Mouse (Mus musculus): ENCODE results near the gene Pmm2. TPM values are rescaled to one million over a fixed set of nuclear protein-coding genes. Genes with fewer than 3 reads are reported as not detected.

Pmm2 gene
- total RNA-seq, 1 experiment from 2014 or later, result 48.4 TPM

DNA sequence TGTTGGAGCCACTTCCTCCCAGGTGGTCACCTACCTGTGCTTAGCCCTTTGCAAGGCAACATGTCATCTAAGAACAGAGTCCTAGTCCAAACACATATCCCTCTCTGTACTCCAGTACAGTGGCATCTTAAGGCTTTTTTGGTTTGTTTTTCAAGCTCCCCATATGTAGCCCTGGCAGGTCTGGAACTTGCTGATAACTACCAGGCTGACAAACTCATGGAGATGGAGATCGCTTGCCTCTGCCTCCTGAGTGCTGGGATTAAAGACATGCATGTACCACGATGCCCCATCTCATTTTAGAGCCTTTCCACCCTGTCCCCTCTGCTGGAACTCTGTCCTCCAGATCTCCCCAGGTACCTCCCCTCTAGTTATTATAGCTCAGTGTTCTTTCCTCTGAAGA, 38.8 kb downstream of the Pmm2 start:
- no peak for ATAC-seq (replicated peaks; ENCODE audit: low read depth, poor library complexity, severe bottlenecking)

GRCm38 (mm10) chr16:8676800-8677199, 39.3 kb downstream of the Pmm2 start:
- ATAC-seq (replicated peaks; ENCODE audit: low read depth, poor library complexity, severe bottlenecking), result peak; percentile 36; the same call in 1 of the 2 replicates

GRCm38 (mm10) chr16:8678035-8678434, 40.6 kb downstream of the Pmm2 start:
- no peak for ATAC-seq (replicated peaks; ENCODE audit: low read depth, poor library complexity, severe bottlenecking)

DNA sequence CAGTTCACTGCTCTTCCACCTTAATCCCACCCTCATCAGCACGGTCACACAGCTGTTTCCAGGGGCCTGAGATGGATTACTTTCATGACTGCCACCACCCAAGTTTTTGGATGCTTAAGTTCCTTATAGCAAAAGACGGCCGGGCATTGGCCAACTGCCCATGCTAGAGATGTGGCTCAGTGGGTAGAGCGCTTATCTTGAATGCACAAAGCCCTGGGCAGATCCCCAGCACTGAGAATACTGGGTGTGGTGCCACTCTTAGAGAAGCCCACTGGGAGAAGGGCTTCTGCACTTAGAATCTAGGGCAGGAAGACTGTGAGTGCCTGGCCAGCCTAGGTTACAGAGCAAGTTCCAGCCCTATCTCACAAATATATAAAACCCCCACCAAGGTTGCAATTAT, 41.2 kb downstream of the Pmm2 start:
- peak; percentile 16; the same call in 1 of the 2 replicates for ATAC-seq (replicated peaks; ENCODE audit: low read depth, poor library complexity, severe bottlenecking)

- no peak for ATAC-seq (replicated peaks; ENCODE audit: low read depth, poor library complexity, severe bottlenecking)
Observed at GRCm38 (mm10) chr16:8679780-8680179, 42.3 kb downstream of the Pmm2 start.

DNA sequence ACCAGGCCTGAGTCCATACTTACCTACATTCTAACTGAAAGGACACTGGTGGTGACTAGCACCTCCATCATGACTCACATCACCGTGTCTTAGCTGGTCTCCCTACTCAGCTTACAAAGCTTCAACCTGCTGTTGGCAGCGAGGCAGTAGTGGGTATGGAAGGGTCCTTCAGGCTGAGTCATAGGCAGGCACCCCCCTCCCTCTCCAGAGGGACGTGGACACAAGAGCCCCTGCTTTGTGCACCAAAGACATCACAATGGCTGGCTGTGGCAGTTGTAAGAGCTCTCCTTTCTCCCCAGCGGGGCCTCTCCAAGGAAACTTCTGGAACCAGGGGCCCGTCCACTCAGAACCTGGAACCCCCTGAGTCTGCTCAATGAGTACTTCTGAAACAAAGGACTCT, 43.0 kb downstream of the Pmm2 start, which contains the start of gene Gm5767:
Gm5767 (plus strand) TSS at position 301 of the 400 bp plus-strand sequence.
- no peak for ATAC-seq (replicated peaks; ENCODE audit: low read depth, poor library complexity, severe bottlenecking)

DNA sequence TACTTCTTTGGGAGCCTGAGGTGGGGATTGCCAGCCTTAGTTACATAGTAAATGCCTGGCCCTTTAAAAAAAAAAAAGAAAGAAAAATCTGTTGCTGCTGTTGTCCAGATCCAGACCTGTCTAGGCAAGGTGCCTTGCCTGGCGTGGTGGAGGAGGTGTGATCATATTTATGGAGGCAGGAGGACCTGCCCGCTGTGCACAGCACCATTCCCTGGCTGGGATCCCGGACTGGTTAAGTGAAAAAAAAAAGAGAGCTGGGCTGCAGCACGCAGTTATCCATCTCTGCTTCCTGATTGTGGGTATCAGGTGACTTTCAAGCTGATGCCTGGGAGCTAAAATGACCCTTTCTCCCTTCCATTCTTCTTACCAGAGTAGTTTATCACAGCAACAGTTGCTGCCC, 47.6 kb downstream of the Pmm2 start:
- ATAC-seq (replicated peaks; ENCODE audit: low read depth, poor library complexity, severe bottlenecking), result no peak

DNA sequence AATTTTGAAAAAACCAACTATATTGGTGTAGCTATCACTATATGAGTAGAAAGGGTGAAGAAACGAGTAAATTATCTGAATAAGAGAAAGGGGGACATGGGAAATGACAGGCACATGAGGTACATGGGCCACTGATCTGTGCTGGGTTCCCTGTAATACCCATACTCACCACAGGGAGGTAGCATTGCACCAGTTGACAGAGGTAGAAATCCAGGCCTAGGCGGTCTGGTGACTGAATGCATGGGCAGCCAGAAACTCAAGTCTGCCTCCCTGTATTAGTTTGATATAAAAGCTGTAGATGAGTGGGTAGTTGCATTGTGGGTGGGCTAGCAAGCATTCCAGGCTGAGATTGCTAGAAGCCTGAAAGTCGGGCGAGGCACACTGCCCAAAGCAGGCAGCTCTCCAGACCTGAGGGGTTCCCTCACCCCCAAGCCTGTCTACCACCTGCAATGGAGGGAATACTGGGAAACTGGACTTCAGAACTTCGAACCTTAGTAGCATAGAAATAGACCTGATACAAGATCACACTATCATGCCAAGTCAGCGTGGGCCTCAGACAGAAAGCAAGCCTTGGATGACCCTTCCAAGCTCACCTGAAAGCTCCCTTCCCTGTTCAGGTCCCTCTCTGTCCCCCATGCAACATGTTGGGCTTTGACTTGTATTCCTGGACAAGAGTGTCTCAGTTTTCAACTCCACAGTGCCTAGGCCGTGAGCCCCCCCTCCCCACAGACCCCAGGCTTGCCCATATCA, 48.8 kb downstream of the Pmm2 start:
- ATAC-seq (replicated peaks; ENCODE audit: low read depth, poor library complexity, severe bottlenecking), result peak; percentile 80

DNA sequence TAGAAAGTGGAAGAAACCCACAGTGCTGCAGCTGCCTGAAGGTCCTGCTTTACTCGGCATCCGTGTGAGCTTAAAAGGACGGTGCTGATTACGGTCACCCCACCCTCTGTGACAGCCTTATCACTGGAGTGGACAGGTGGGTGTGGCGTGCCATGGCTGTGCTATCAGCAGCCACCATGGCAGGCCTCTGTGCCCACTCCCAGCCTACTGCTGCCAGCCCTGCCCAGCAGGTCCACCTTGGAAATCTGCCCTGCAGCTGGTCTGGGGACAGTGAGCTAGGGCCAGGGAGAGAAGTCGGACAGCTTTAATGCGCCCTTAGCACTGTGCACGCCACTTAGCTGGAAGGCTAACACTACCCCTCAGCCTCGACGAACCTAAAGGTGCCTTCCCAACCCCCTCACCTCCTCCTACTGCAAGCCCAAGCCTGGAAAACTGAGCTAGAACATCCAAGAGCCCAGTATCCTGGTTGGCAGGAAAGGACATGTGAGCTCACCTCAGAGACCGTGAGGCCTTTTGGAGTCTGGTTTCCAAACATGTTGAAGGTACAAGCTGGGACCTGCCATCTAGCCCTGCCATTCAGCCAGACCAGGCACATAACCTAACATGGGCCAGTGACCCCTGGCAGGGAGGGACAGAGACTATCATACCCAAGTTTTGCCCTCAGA, 49.5 kb downstream of the Pmm2 start:
- ATAC-seq (replicated peaks; ENCODE audit: low read depth, poor library complexity, severe bottlenecking), result peak; percentile 66

GRCm38 (mm10) chr16:8687559-8688112, 50.2 kb downstream of the Pmm2 start:
- no peak for ATAC-seq (replicated peaks; ENCODE audit: low read depth, poor library complexity, severe bottlenecking)

- ATAC-seq (replicated peaks; ENCODE audit: low read depth, poor library complexity, severe bottlenecking), result no peak
Observed at GRCm38 (mm10) chr16:8689979-8690656, 52.6 kb downstream of the Pmm2 start.

- no peak for ATAC-seq (replicated peaks; ENCODE audit: low read depth, poor library complexity, severe bottlenecking)
Observed at GRCm38 (mm10) chr16:8691206-8691605, 53.7 kb downstream of the Pmm2 start.

DNA sequence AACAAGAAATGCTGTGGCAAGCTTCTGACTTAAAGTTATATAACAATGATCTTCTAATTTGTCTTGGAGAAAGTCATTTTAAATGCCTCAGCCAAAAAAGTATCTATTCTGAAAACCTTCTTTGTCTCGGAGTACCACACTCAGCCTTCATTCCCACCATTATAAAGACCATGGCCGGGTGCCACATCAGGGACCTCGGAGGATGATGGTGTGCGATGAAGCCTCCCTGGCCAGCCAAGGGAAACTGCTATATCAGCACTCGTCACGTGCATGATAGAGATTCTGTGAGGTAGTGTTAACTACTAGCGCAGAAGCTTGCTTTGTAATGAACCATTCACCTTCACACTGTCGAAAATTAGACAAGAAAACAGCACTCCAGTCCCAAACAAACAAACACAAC, 62.1 kb downstream of the Pmm2 start:
- ATAC-seq (replicated peaks; ENCODE audit: low read depth, poor library complexity, severe bottlenecking), result no peak

- ATAC-seq (replicated peaks; ENCODE audit: low read depth, poor library complexity, severe bottlenecking), result no peak
Observed at GRCm38 (mm10) chr16:8700586-8700985, 63.1 kb downstream of the Pmm2 start.

DNA sequence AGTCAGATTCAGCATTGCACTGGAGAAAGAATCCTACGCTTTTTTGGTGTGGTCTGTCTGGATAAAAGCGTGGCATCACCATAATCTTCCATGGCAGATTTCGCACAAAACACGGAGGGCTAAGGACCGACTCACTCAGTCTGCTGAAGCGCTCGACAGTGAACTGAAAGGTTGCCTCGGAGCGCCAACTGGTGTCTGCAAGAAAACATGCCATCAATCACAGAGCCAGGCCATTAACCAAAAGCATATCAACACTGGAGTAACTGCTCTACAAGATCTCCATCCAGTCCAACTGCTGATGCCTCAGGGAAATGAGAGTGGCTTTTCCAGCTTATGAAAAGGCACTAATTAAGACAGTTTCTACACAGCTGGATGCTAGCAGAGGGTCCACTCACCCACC, 74.5 kb downstream of the Pmm2 start:
- no peak for ATAC-seq (replicated peaks; ENCODE audit: low read depth, poor library complexity, severe bottlenecking)

Other genes starting within 250 kb of the Pmm2 start
- not detected in 2 replicates for gene Tmem114, start 212.5 kb upstream of the Pmm2 start, total RNA-seq (2017)
- gene Mettl22, start 166.9 kb upstream of the Pmm2 start, total RNA-seq (2017), result 16.2 and 19.4 TPM in 2 replicates
- 0.41 TPM in 1 of 2 replicates, not detected in the other for gene Abat, start 124.2 kb upstream of the Pmm2 start, total RNA-seq (2017)
- 19.9 and 20.4 TPM in 2 replicates for gene Tmem186, start within 50 bp of the Pmm2 start, total RNA-seq (2017)
- gene Carhsp1, start 34.5 kb downstream of the Pmm2 start, total RNA-seq (2017), result 9.1 and 9.8 TPM in 2 replicates
- gene Gm5767, start 43.1 kb downstream of the Pmm2 start, total RNA-seq (2017), result not detected in 2 replicates
- 195 and 238 TPM in 2 replicates for gene Usp7, start 154.6 kb downstream of the Pmm2 start, total RNA-seq (2017)
- 63.6 and 71.1 TPM in 2 replicates for gene 1810013L24Rik, start 192.4 kb downstream of the Pmm2 start, total RNA-seq (2017)

All from common myeloid progenitor, adult 5-6 weeks (primary cell).